Mouse (Mus musculus) spleen, embryonic (tissue): ENCODE results near the gene Hrk.

Experiments used
- CTCF ChIA-PET: fragments of 350-600 bp; sonication (Branson Sonifier 250); formaldehyde crosslinking; loops from one replicate; lab custom pipeline; 2022; lab: Charles Lee

The Hrk gene

GRCm38 (mm10) chr5:118164581-118164980 lies at the start of gene Hrk:
TSS of gene Hrk (plus strand) at chr5:118164648.
- CTCF ChIA-PET = no interaction called here

GRCm38 (mm10) chr5:118118351-118118750 lies 46.1 kb upstream of the Hrk start:
- CTCF ChIA-PET = no interaction called here

GRCm38 (mm10) chr5:118118922-118119321 lies 45.5 kb upstream of the Hrk start:
- CTCF ChIA-PET = no interaction called here

GRCm38 (mm10) chr5:118120670-118121069 lies 43.8 kb upstream of the Hrk start:
- CTCF ChIA-PET = no interaction called here

GRCm38 (mm10) chr5:118121928-118122327 lies 42.5 kb upstream of the Hrk start:
- CTCF ChIA-PET = no interaction called here

GRCm38 (mm10) chr5:118123096-118123495 lies 41.4 kb upstream of the Hrk start:
- CTCF ChIA-PET = no interaction called here

- CTCF ChIA-PET = no interaction called here
These were observed 37.8 kb upstream of the Hrk start for GRCm38 (mm10) chr5:118126671-118127070.

GRCm38 (mm10) chr5:118128208-118128607 lies 36.2 kb upstream of the Hrk start:
- CTCF ChIA-PET = interaction anchor here (0.5 kb wide), 1 partner anchor 197 kb away, joined by 4 read pairs; no protein-coding TSS in a partner anchor

GRCm38 (mm10) chr5:118128651-118129050 lies 35.8 kb upstream of the Hrk start:
- CTCF ChIA-PET = interaction anchor here (0.5 kb wide), 1 partner anchor 197 kb away, joined by 4 read pairs; no protein-coding TSS in a partner anchor

GRCm38 (mm10) chr5:118136391-118136790 lies 28.1 kb upstream of the Hrk start:
- CTCF ChIA-PET = no interaction called here

- CTCF ChIA-PET = no interaction called here
These were observed 24.8 kb upstream of the Hrk start for GRCm38 (mm10) chr5:118139630-118140029.

GRCm38 (mm10) chr5:118142471-118142870 lies 22.0 kb upstream of the Hrk start:
- CTCF ChIA-PET = no interaction called here

GRCm38 (mm10) chr5:118143211-118144026 lies 21.0 kb upstream of the Hrk start:
- CTCF ChIA-PET = no interaction called here

GRCm38 (mm10) chr5:118144327-118144726 lies 20.1 kb upstream of the Hrk start:
- CTCF ChIA-PET = no interaction called here

- CTCF ChIA-PET = no interaction called here
These were observed 19.7 kb upstream of the Hrk start for GRCm38 (mm10) chr5:118144770-118145169.

GRCm38 (mm10) chr5:118145458-118145857 lies 19.0 kb upstream of the Hrk start:
- CTCF ChIA-PET = no interaction called here

- CTCF ChIA-PET = interaction anchor here (0.6 kb wide), 1 partner anchor 40 kb away, joined by 4 read pairs; no protein-coding TSS in a partner anchor
These were observed 18.3 kb upstream of the Hrk start for GRCm38 (mm10) chr5:118145999-118146679.

GRCm38 (mm10) chr5:118147264-118147663 lies 17.2 kb upstream of the Hrk start:
- CTCF ChIA-PET = no interaction called here

- CTCF ChIA-PET = no interaction called here
These were observed 14.7 kb upstream of the Hrk start for GRCm38 (mm10) chr5:118149711-118150110.

- CTCF ChIA-PET = interaction anchor here (0.5 kb wide), 1 partner anchor 702 kb away, joined by 4 read pairs; no protein-coding TSS in a partner anchor
These were observed 9.4 kb upstream of the Hrk start, which contains the start of gene Fbxw8 for GRCm38 (mm10) chr5:118154839-118155564. TSS of gene Fbxw8 (minus strand) at chr5:118155464.

- CTCF ChIA-PET = interaction anchor here (0.5 to 0.6 kb wide), 3 partner anchors 87 to 703 kb away, joined by 3 to 9 read pairs (median 4); no protein-coding TSS in a partner anchor
These were observed 8.9 kb upstream of the Hrk start for GRCm38 (mm10) chr5:118155565-118155947.

- CTCF ChIA-PET = no interaction called here
These were observed 7.5 kb upstream of the Hrk start for GRCm38 (mm10) chr5:118156976-118157375.
